Mouse (Mus musculus) kidney, embryonic 14.5 days (tissue): ENCODE data around the gene Cep41. TPM values are rescaled to one million over a fixed set of nuclear protein-coding genes. Genes with fewer than 3 reads are reported as not detected.

Source experiments
- ATAC-seq: fragments of 200-750 bp; cut with Nextera tagmentation; 2 replicates; pipeline ENCODE4 v1.8.0; 2017; ENCODE audit warnings: moderate number of reproducible peaks, mild to moderate bottlenecking, moderate TSS enrichment, moderate library complexity; ENCODE audit not compliant: low FRiP score, low TSS enrichment
- H3K27ac ChIP-seq: fragments of 300-500 bp; sonication (generic); 2 replicates; pipeline ENCODE4 v1.5.1; 2014; ENCODE audit warnings: low read depth, mild to moderate bottlenecking, low read length, moderate library complexity, mixed read lengths
- H3K27me3 ChIP-seq: fragments of 300-500 bp; sonication (generic); 2 replicates; pipeline ENCODE4 v1.6.1; 2014; ENCODE audit warnings: mild to moderate bottlenecking, low read length; ENCODE audit not compliant: control insufficient read depth, insufficient read depth
- H3K36me3 ChIP-seq: fragments of 300-500 bp; sonication (generic); 2 replicates; pipeline ENCODE4 v1.6.1; 2014; ENCODE audit warnings: low read length, mixed read lengths; ENCODE audit not compliant: control insufficient read depth, insufficient read depth
- H3K4me1 ChIP-seq: fragments of 300-500 bp; sonication (generic); 2 replicates; pipeline ENCODE4 v1.6.1; 2014; ENCODE audit warnings: low read length, mixed read lengths; ENCODE audit not compliant: control insufficient read depth, insufficient read depth
- H3K4me2 ChIP-seq: fragments of 300-500 bp; sonication (generic); replicated peaks from 2 replicates; pipeline ENCODE4 v1.6.1; 2014; ENCODE audit warnings: low read depth, mild to moderate bottlenecking, low read length
- H3K4me3 ChIP-seq: fragments of 300-500 bp; sonication (generic); 2 replicates; pipeline ENCODE4 v1.5.1; 2014; ENCODE audit warnings: mild to moderate bottlenecking, low read length
- H3K9ac ChIP-seq: fragments of 300-500 bp; sonication (generic); 2 replicates; pipeline ENCODE4 v1.6.1; 2014; ENCODE audit warnings: low read depth, mild to moderate bottlenecking, low read length, moderate library complexity
- H3K9me3 ChIP-seq: fragments of 300-500 bp; sonication (generic); 2 replicates; pipeline ENCODE4 v1.6.1; 2016; ENCODE audit warnings: low read length; ENCODE audit not compliant: control insufficient read depth
- WGBS: fragments of 180-500 bp; shearing (Covaris S2); extraction: QIAGEN DNeasy Blood & Tissue Kit; methylation state at CpG from one replicate; pipeline ENCODE4 v1.1.7; 2014; 5-methylcytosine and 5-hydroxymethylcytosine counted together
- microRNA counts: library from miRNA; unstranded; fragments of <30 nt; microRNA quantifications from one replicate; lab custom pipeline; 2017
- microRNA-seq: library from miRNA; unstranded; fragments of <30 nt; microRNA quantifications from one replicate; pipeline ENCODE4, GENCODE M21; 2016
- polyA plus RNA-seq: library from polyadenylated mRNA; unstranded; fragments of >200 nt; fragmentation: Nextera tagmentation; extraction: Ambion mirVana; gene quantifications from 2 replicates; pipeline ENCODE4 v1.2.1, GENCODE M21; 2014

Gene Cep41
- polyA plus RNA-seq, 1 experiment from 2014 or later: 31.2 TPM

DNA sequence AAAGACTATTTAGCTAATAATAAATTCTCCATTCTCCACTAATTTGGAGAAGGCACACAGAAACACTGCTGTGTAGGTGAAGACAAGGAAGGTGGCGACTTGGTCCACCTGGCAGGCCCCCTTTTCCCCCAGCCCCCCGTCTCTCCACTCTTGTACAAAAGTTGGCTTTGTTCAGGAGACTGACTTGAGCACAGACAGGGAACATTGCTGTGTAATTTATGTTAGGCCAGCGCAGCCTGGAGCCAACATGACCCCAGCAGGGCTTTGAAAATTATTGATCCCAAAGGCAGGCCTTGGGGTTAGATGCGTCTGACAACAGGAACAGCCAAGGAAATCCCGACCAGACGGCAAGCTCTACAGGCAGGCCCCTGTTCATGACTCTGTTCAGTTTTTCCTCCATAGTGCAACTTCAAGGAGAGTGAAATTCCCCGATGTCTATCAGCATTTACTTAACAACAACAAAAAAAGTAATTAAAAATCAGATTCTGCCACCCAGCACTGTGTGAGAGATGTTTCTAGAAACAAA, 89.1 kb downstream of the Cep41 start:
- 43% methylated on average over 7 of the region's 7 CpGs for WGBS
- Histone ChIP-seq H3K4me3 (no peak overlapping the region), H3K9ac (no peak overlapping the region), H3K36me3 (no peaks in the 10 kb centered on the region), H3K4me2 (no peak overlapping the region), H3K27ac (no peak overlapping the region), H3K9me3 (no peaks in the 10 kb centered on the region), H3K27me3 (no peaks in the 10 kb centered on the region), H3K4me1 (peaks cover 23% of the 10 kb centered on the region; the same call in 1 of the 2 replicates)
- ATAC-seq: no peak

MicroRNAs within 50 kb of the gene (microRNA counts, 519-probe panel; counts per million panel counts)
- microRNA mmu-miR-335-3p (lab: Ali Mortazavi, UCI): 5,353 counts per million, percentile 49 among the panel's probes with 10 or more counts
- 9,580 counts per million, percentile 94 among the panel's probes with 10 or more counts for microRNA mmu-miR-335-5p (lab: Ali Mortazavi, UCI)

Small RNAs within 50 kb of the gene (microRNA-seq; reads per million reads assigned to microRNA genes)
- 91,224 reads per million, percentile 100 among the genes with 10 or more reads in this experiment for gene Mir335

Other genes with a start within 250 kb of the Cep41 start
- 35.2 and 56.8 TPM in 2 replicates for gene Tmem209, start 184.0 kb downstream of the Cep41 start, polyA plus RNA-seq
- 0.51 TPM in 1 of 2 replicates, not detected in the other for gene Ssmem1, start 183.9 kb downstream of the Cep41 start, polyA plus RNA-seq
- gene Cpa2, start 152.2 kb downstream of the Cep41 start, polyA plus RNA-seq: 22.7 and 29.8 TPM in 2 replicates
- 0.09 and 0.12 TPM in 2 replicates for gene Cpa4, start 125.4 kb downstream of the Cep41 start, polyA plus RNA-seq
- 0.57 and 1.0 TPM in 2 replicates for gene Cpa5, start 82.7 kb downstream of the Cep41 start, polyA plus RNA-seq
- gene Cpa1, start 54.5 kb downstream of the Cep41 start, polyA plus RNA-seq: 1.8 and 2.0 TPM in 2 replicates
- gene Mest, start 29.8 kb upstream of the Cep41 start, polyA plus RNA-seq: 2,297 and 2,617 TPM in 2 replicates
- gene Copg2, start 203.0 kb upstream of the Cep41 start, polyA plus RNA-seq: 30.1 and 32.3 TPM in 2 replicates
- 0.38 and 1.3 TPM in 2 replicates for gene Tsga13, start 221.8 kb upstream of the Cep41 start, polyA plus RNA-seq